Mouse (Mus musculus) erythroblast, adult 5-6 weeks (primary cell): Measurements from ENCODE around the gene Daxx. TPM values are rescaled to one million over a fixed set of nuclear protein-coding genes. Genes with fewer than 3 reads are reported as not detected.
"Not testable (repeated sequence)": the region's sequence is repeated elsewhere in the genome, so short reads cannot be mapped to it uniquely, and the experiment has no call there.

Source experiments
- ATAC-seq: replicated peaks from 2 replicates; pipeline ENCODE4 v1.8.0; 2016; ENCODE audit warnings: moderate number of reproducible peaks, mild to moderate bottlenecking, moderate TSS enrichment, inconsistent platforms; ENCODE audit not compliant: poor library complexity, low FRiP score, severe bottlenecking
- total RNA-seq, 2 experiments: library from RNA; stranded (forward) in 1 of 2; stranded (reverse) in 1 of 2; fragments of 150-400 nt in 1 of 2; fragments of 200-764, 138-1000 nt in 1 of 2; gene quantifications; 2 replicates each; pipeline versions ENCODE4 v1.2.3 to v1.2.4; 2015 to 2017; ENCODE audit warnings: low replicate concordance in 2 of 2

Gene Daxx
- total RNA-seq, 2 experiments from 2014 or later = 14.2 to 20.4 TPM

- ATAC-seq = no peak
These were observed 26.3 kb downstream of the Daxx start for GRCm38 (mm10) chr17:33935422-33936055.

GRCm38 (mm10) chr17:33936993-33937392 is 27.8 kb downstream of the Daxx start:
- no peak for ATAC-seq

GRCm38 (mm10) chr17:33938783-33939182 is 29.6 kb downstream of the Daxx start:
- ATAC-seq = no peak

- ATAC-seq = peak; percentile 95
These were observed 31.1 kb downstream of the Daxx start, which contains the start of the genes Pfdn6 and Wdr46 for GRCm38 (mm10) chr17:33940206-33940805. Gene Pfdn6 (minus strand): TSS chr17:33940343. Gene Wdr46 (plus strand): TSS chr17:33940660.

GRCm38 (mm10) chr17:33940981-33941380 is 31.8 kb downstream of the Daxx start:
- ATAC-seq = no peak

GRCm38 (mm10) chr17:33941381-33941780 is 32.2 kb downstream of the Daxx start:
- ATAC-seq = no peak

- ATAC-seq = no peak
These were observed 34.2 kb downstream of the Daxx start for GRCm38 (mm10) chr17:33943454-33943853.

GRCm38 (mm10) chr17:33947430-33948089 is 38.3 kb downstream of the Daxx start:
- no peak for ATAC-seq

- ATAC-seq = no peak
These were observed 39.1 kb downstream of the Daxx start for GRCm38 (mm10) chr17:33948090-33948904.

- ATAC-seq = no peak
These were observed 39.8 kb downstream of the Daxx start for GRCm38 (mm10) chr17:33948905-33949537.

GRCm38 (mm10) chr17:33950131-33950625 is 41.0 kb downstream of the Daxx start:
- no peak for ATAC-seq

- peak; percentile 53; the same call in 1 of the 2 replicates for ATAC-seq
These were observed 42.1 kb downstream of the Daxx start, which contains the start of gene B3galt4 for GRCm38 (mm10) chr17:33951021-33951946. Gene B3galt4 (minus strand): TSS chr17:33951488.

- not testable (repeated sequence) for ATAC-seq
These were observed 42.8 kb downstream of the Daxx start for GRCm38 (mm10) chr17:33952015-33952414.

GRCm38 (mm10) chr17:33952879-33953278 is 43.7 kb downstream of the Daxx start:
- ATAC-seq = no peak

- ATAC-seq = no peak
These were observed 44.1 kb downstream of the Daxx start for GRCm38 (mm10) chr17:33953310-33953709.

GRCm38 (mm10) chr17:33953961-33954565 is 44.8 kb downstream of the Daxx start:
- ATAC-seq = no peak

GRCm38 (mm10) chr17:33954646-33955554 is 45.7 kb downstream of the Daxx start:
- ATAC-seq = no peak; the same call in none of the 2 replicates
